Mouse (Mus musculus) ES-E14 (cell line): ENCODE results near the gene Lhx2.

Source experiments
- CHD2 ChIP-seq: IDR thresholded peaks from 2 replicates; pipeline ENCODE4 v1.6.1; 2014; ENCODE audit warnings: mild to moderate bottlenecking, low read depth, low read length, inconsistent platforms
- ZC3H11A ChIP-seq: IDR thresholded peaks from 2 replicates; pipeline ENCODE4 v1.6.1; 2012; ENCODE audit warnings: low read depth, mild to moderate bottlenecking, inconsistent platforms, low read length, borderline replicate concordance

DNA sequence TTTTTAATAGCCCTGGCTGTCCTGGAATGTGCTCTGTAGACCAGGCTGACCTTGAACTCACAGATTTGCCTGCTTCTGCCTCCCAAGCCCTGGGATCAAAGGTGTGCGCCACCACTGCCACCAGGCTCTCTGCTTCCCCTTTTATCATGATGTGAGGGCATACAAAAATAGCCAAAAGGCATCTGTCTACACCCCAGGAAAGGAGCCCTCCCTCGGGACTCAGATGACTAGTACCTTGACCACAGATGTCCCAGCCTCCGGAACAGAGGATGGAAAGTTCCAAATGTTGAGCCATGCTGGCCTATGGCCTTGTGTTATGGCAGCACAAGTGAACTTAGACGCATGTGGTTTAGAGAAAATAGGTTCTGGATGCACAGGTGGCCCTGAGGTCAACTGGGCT lies 66.3 kb downstream of the Lhx2 start:
- TF ChIP-seq CHD2 = no peak
- TF ChIP-seq ZC3H11A = no peak
